Mouse (Mus musculus) limb, embryonic 14.5 days (tissue): ENCODE measurements around the gene Ccnf. TPM values are rescaled to one million over a fixed set of nuclear protein-coding genes. Genes with fewer than 3 reads are reported as not detected.

ENCODE experiments used
- ATAC-seq: fragments of 200-750 bp; cut with Nextera tagmentation; 2 replicates; pipeline ENCODE4 v1.8.0; 2017; ENCODE audit warnings: low read depth, moderate number of reproducible peaks, moderate TSS enrichment; ENCODE audit not compliant: low FRiP score
- DNase-seq: peaks from one replicate; pipeline ENCODE4 v3.0.0-alpha.2; 2015; ENCODE audit warnings: low spot score
- H3K27ac ChIP-seq: fragments of 300-500 bp; sonication (generic); replicated peaks from 2 replicates; pipeline ENCODE4 v1.5.1; 2014; ENCODE audit warnings: low read depth, mild to moderate bottlenecking, low read length, moderate library complexity, mixed read lengths
- H3K27me3 ChIP-seq: fragments of 300-500 bp; sonication (generic); 2 replicates; pipeline ENCODE4 v1.6.1; 2014; ENCODE audit warnings: low read length, mixed read lengths; ENCODE audit not compliant: control insufficient read depth, insufficient read depth
- H3K36me3 ChIP-seq: fragments of 300-500 bp; sonication (generic); 2 replicates; pipeline ENCODE4 v1.6.1; 2014; ENCODE audit warnings: mild to moderate bottlenecking, low read length, moderate library complexity, mixed read lengths; ENCODE audit not compliant: control insufficient read depth, insufficient read depth
- H3K4me1 ChIP-seq: fragments of 300-500 bp; sonication (generic); 2 replicates; pipeline ENCODE4 v1.6.1; 2014; ENCODE audit warnings: antibody characterized with exemption, low read length, mixed read lengths; ENCODE audit not compliant: control insufficient read depth, insufficient read depth
- H3K4me2 ChIP-seq: fragments of 300-500 bp; sonication (generic); replicated peaks from 2 replicates; pipeline ENCODE4 v1.6.1; 2014; ENCODE audit warnings: low read depth, mild to moderate bottlenecking, low read length, moderate library complexity; ENCODE audit not compliant: severe bottlenecking
- H3K4me3 ChIP-seq: fragments of 300-500 bp; sonication (generic); replicated peaks from 2 replicates; pipeline ENCODE4 v1.5.1; 2014; ENCODE audit warnings: low read length
- H3K9ac ChIP-seq: fragments of 300-500 bp; sonication (generic); 2 replicates; pipeline ENCODE4 v1.6.1; 2014; ENCODE audit warnings: mild to moderate bottlenecking, low read depth, low read length, moderate library complexity; ENCODE audit not compliant: severe bottlenecking
- H3K9me3 ChIP-seq: fragments of 300-500 bp; sonication (generic); 2 replicates; pipeline ENCODE4 v1.6.1; 2016; ENCODE audit warnings: low read length; ENCODE audit not compliant: control insufficient read depth
- POLR2A ChIP-seq: fragments of 200-500 bp; IDR thresholded peaks from 2 replicates; pipeline ENCODE4 v1.8.0; 2012; ENCODE audit warnings: inconsistent platforms, mild to moderate bottlenecking, moderate library complexity, borderline replicate concordance; ENCODE audit not compliant: insufficient read depth, insufficient read length; ENCODE audit errors: extremely low read depth
- WGBS: fragments of 180-500 bp; shearing (Covaris S2); extraction: QIAGEN DNeasy Blood & Tissue Kit; methylation state at CpG from one replicate; pipeline ENCODE4 v1.1.7; 2014; 5-methylcytosine and 5-hydroxymethylcytosine counted together
- polyA plus RNA-seq, 2 experiments: library from polyadenylated mRNA; depleted of rRNA in 1 of 2; stranded (reverse) in 1 of 2; unstranded in 1 of 2; fragments of >200 nt; fragmentation: Nextera tagmentation in 1 of 2; extraction: Ambion mirVana in 1 of 2; gene quantifications; 2 replicates each; pipeline versions ENCODE4 v1.2.1 to v1.2.3; 2012 to 2014

The Ccnf gene
- polyA plus RNA-seq, 2 experiments: 36.6 to 41.8 TPM

DNA sequence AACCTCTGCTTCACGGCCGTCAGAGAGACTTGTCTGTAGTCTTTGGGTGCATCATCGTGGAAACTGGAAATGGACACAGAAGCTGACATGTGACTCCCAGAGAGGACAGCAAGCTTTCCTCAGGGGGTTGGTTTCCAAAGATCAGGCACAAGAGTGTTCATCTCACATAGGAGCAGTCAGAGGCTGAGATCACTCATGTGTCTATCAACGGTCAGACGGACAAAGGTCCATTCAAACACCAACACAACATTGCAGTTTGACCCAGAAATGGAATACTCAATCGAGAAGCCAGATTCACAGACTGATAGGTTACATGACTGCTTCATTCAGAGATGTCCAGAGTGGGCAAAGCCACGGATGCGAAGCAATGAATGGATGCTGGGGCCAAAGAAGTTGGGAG, 24.6 kb downstream of the Ccnf start:
- WGBS: 92% methylated on average over 8 of the region's 8 CpGs
- TF ChIP-seq POLR2A: no peak
- no peak for DNase-seq
- no peak for ATAC-seq
- Histone ChIP-seq H3K36me3 (peaks cover 83% of the 10 kb centered on the region), H3K4me3 (no peak overlapping the region), H3K27me3 (no peaks in the 10 kb centered on the region), H3K4me2 (no peak overlapping the region), H3K9me3 (no peaks in the 10 kb centered on the region), H3K27ac (no peak overlapping the region), H3K9ac (no peak overlapping the region), H3K4me1 (no peaks in the 10 kb centered on the region)

DNA sequence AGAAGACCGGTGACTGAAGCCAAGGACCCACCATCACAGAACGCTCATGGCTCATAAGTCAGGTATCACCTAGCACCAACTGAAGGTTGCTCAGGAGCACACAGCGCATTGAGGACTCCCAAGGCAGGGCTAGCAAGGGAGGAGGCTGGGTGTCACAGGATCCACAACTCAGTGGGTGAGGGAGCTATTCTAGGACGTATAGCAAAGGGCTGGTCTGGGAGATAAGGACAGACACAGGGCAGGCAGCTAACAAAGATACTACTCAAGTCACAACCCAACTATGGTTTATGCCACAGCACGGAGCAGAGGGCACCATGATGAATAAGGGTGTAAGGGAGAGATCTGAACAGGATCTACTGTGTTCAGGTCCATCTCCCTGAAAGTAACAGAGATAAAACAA, 25.4 kb downstream of the Ccnf start:
- no peak for DNase-seq
- Histone ChIP-seq H3K36me3 (peaks cover 75% of the 10 kb centered on the region), H3K9ac (no peak overlapping the region)

GRCm38 (mm10) chr17:24224741-24225140, 26.5 kb downstream of the Ccnf start:
- ATAC-seq (no peak), DNase-seq (no peak)
- Histone ChIP-seq H3K27me3 (no peaks in the 10 kb centered on the region), H3K4me2 (no peak overlapping the region), H3K9me3 (no peaks in the 10 kb centered on the region), H3K9ac (no peak overlapping the region), H3K36me3 (peaks cover 66% of the 10 kb centered on the region), H3K4me3 (no peak overlapping the region), H3K4me1 (peaks cover 8% of the 10 kb centered on the region), H3K27ac (no peak overlapping the region)
- no peak for TF ChIP-seq POLR2A
- WGBS: 90% methylated on average over 10 of the region's 10 CpGs

More for the DNA sequence above, 25.4 kb downstream of the Ccnf start:
- TF ChIP-seq POLR2A: no peak
- no peak overlapping the region for H3K4me2 ChIP-seq
- no peaks in the 10 kb centered on the region for H3K9me3 ChIP-seq
- no peaks in the 10 kb centered on the region for H3K27me3 ChIP-seq
- WGBS: 95% methylated on average over 5 of the region's 5 CpGs
- H3K27ac ChIP-seq: no peak overlapping the region
- H3K4me3 ChIP-seq: no peak overlapping the region
- peaks cover 4% of the 10 kb centered on the region; the same call in 1 of the 2 replicates for H3K4me1 ChIP-seq
- no peak for ATAC-seq

DNA sequence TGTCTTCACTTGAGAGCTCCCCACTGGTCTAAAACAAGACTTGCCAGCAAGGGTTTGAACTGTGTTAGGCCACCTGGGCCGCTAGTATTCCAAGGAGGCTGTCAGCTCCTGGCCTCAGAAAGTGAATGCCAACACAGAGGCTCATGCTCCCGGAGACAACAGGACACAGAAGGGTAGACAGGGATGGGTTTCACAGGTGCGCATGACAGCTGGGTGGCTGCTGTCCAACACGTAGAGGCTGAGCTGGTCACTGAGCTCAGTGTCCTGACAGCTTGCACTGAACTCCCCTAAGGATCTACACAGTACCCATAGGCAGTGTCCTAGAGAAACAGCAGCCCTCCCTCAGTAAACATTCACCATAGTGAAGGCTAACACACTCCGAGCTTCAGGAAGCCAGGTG, 27.8 kb downstream of the Ccnf start:
- 93% methylated on average over 5 of the region's 5 CpGs for WGBS
- Histone ChIP-seq H3K9ac (no peak overlapping the region), H3K9me3 (no peaks in the 10 kb centered on the region), H3K4me3 (no peak overlapping the region), H3K36me3 (peaks cover 57% of the 10 kb centered on the region), H3K27me3 (no peaks in the 10 kb centered on the region), H3K4me1 (peaks cover 13% of the 10 kb centered on the region), H3K27ac (no peak overlapping the region), H3K4me2 (no peak overlapping the region)
- no peak for TF ChIP-seq POLR2A
- no peak for ATAC-seq
- DNase-seq: no peak

- Histone ChIP-seq H3K27ac (no peak overlapping the region), H3K9me3 (no peaks in the 10 kb centered on the region), H3K27me3 (no peaks in the 10 kb centered on the region), H3K4me3 (no peak overlapping the region), H3K9ac (no peak overlapping the region), H3K36me3 (peaks cover 55% of the 10 kb centered on the region), H3K4me2 (no peak overlapping the region), H3K4me1 (peaks cover 13% of the 10 kb centered on the region)
- ATAC-seq: no peak
- no peak for DNase-seq
- 50% methylated on average over 6 of the region's 6 CpGs for WGBS
- TF ChIP-seq POLR2A: no peak
Observed at GRCm38 (mm10) chr17:24222653-24223052, 28.6 kb downstream of the Ccnf start.
